Mouse (Mus musculus) retina, embryonic 14.5 days (tissue): Measurements from ENCODE around the gene Micall1.

ENCODE experiments used
- DNase-seq: peaks from one replicate; pipeline ENCODE4 v3.0.0-alpha.2; 2015; ENCODE audit warnings: low spot score

Gene Micall1

GRCm38 (mm10) chr15:79130782-79131181 is 22.1 kb downstream of the Micall1 start:
- DNase-seq: no peak

GRCm38 (mm10) chr15:79131442-79131841 is 22.7 kb downstream of the Micall1 start:
- DNase-seq: no peak

- no peak for DNase-seq
Measured at GRCm38 (mm10) chr15:79133191-79133661, 24.5 kb downstream of the Micall1 start.

GRCm38 (mm10) chr15:79134496-79135270 is 26.0 kb downstream of the Micall1 start:
- no peak for DNase-seq

- no peak for DNase-seq
Measured at GRCm38 (mm10) chr15:79135332-79135731, 26.6 kb downstream of the Micall1 start.

GRCm38 (mm10) chr15:79135783-79136575 is 27.3 kb downstream of the Micall1 start:
- DNase-seq: no peak

- DNase-seq: no peak
Measured at GRCm38 (mm10) chr15:79139640-79140039, 30.9 kb downstream of the Micall1 start.

GRCm38 (mm10) chr15:79140866-79141565 is 32.3 kb downstream of the Micall1 start, which contains the start of the genes Polr2f and 1700088E04Rik:
TSS of gene Polr2f (plus strand) at chr15:79141009.
TSS of gene 1700088E04Rik (minus strand) at chr15:79141253.
- peak; percentile 99 for DNase-seq

GRCm38 (mm10) chr15:79141566-79141917 is 32.8 kb downstream of the Micall1 start:
- DNase-seq: no peak

GRCm38 (mm10) chr15:79143316-79143715 is 34.6 kb downstream of the Micall1 start:
- DNase-seq: no peak

- DNase-seq: no peak
Measured at GRCm38 (mm10) chr15:79144021-79144420, 35.3 kb downstream of the Micall1 start.

- DNase-seq: no peak
Measured at GRCm38 (mm10) chr15:79145522-79145921, 36.8 kb downstream of the Micall1 start.

- peak; percentile 93 for DNase-seq
Measured at GRCm38 (mm10) chr15:79148533-79148932, 39.8 kb downstream of the Micall1 start.

GRCm38 (mm10) chr15:79151881-79152280 is 43.2 kb downstream of the Micall1 start:
- DNase-seq: no peak

GRCm38 (mm10) chr15:79152709-79153108 is 44.0 kb downstream of the Micall1 start:
- DNase-seq: no peak

- no peak for DNase-seq
Measured at GRCm38 (mm10) chr15:79155572-79155971, 46.9 kb downstream of the Micall1 start.

GRCm38 (mm10) chr15:79162301-79162700 is 53.6 kb downstream of the Micall1 start:
- no peak for DNase-seq

GRCm38 (mm10) chr15:79162822-79163221 is 54.1 kb downstream of the Micall1 start:
- no peak for DNase-seq

- DNase-seq: no peak
Measured at GRCm38 (mm10) chr15:79164251-79164650, 55.6 kb downstream of the Micall1 start.

GRCm38 (mm10) chr15:79165140-79165539 is 56.4 kb downstream of the Micall1 start, which contains the start of gene Sox10:
TSS of gene Sox10 (minus strand) at chr15:79165240.
- DNase-seq: no peak

- DNase-seq: peak; percentile 23
Measured at GRCm38 (mm10) chr15:79166712-79167111, 58.0 kb downstream of the Micall1 start.

GRCm38 (mm10) chr15:79176905-79177304 is 68.2 kb downstream of the Micall1 start:
- DNase-seq: no peak
